Mouse (Mus musculus) bone marrow macrophage, adult 2 months (primary cell): Measurements from ENCODE around the gene Eif3d. TPM values are rescaled to one million over a fixed set of nuclear protein-coding genes. Genes with fewer than 3 reads are reported as not detected.
"Not testable (repeated sequence)": the region's sequence is repeated elsewhere in the genome, so short reads cannot be mapped to it uniquely, and the experiment has no call there.

Experiments
- H3K27ac ChIP-seq: 2 replicates; pipeline ENCODE4 v1.5.1; 2012; ENCODE audit warnings: low read depth, low read length; ENCODE audit not compliant: insufficient read depth
- H3K4me1 ChIP-seq: 2 replicates; pipeline ENCODE4 v1.6.1; 2012; ENCODE audit warnings: low read length; ENCODE audit not compliant: control insufficient read depth, insufficient read depth
- H3K4me3 ChIP-seq: 2 replicates; pipeline ENCODE4 v1.5.1; 2012; ENCODE audit warnings: mild to moderate bottlenecking, low read length, moderate library complexity; ENCODE audit not compliant: insufficient read depth
- CTCF ChIP-seq: IDR thresholded peaks from 2 replicates; pipeline ENCODE4 v1.5.1; 2012; ENCODE audit warnings: low read depth, mild to moderate bottlenecking, low read length, moderate library complexity
- POLR2A ChIP-seq: IDR thresholded peaks from 2 replicates; pipeline ENCODE4 v1.6.1; 2012; ENCODE audit warnings: mild to moderate bottlenecking, low read depth, low read length, borderline replicate concordance
- polyA plus RNA-seq: library from polyadenylated mRNA; stranded (reverse); fragments of >200 nt; gene quantifications from 2 replicates; pipeline ENCODE4 v1.2.4, GENCODE M21; 2012; ENCODE audit not compliant: missing spikeins, insufficient read depth, insufficient read length

Eif3d gene
- 82.5 and 87.7 TPM in 2 replicates for polyA plus RNA-seq

- peak within 1 kb of the TSS; percentile 92 for H3K4me3 ChIP-seq
- H3K27ac ChIP-seq: peak within 1 kb of the TSS; percentile 99
- H3K4me1 ChIP-seq: peaks cover 15% of the 10 kb centered on the region
- TF ChIP-seq POLR2A (no peak), CTCF (no peak)
These were observed at the start of gene Eif3d for GRCm38 (mm10) chr15:77970470-77971292. Gene Eif3d, minus strand, starts transcription at chr15:77970813.

GRCm38 (mm10) chr15:78014046-78014445 is 43.4 kb upstream of the Eif3d start:
- Histone ChIP-seq H3K4me3 (no peak overlapping the region), H3K27ac (no peak overlapping the region), H3K4me1 (no peaks in the 10 kb centered on the region)
- TF ChIP-seq POLR2A (no peak), CTCF (no peak)

- H3K4me1 ChIP-seq, H3K27ac ChIP-seq, H3K4me3 ChIP-seq: not testable (repeated sequence)
These were observed 37.6 kb upstream of the Eif3d start for GRCm38 (mm10) chr15:78008206-78008605.

GRCm38 (mm10) chr15:78003929-78004328 is 33.3 kb upstream of the Eif3d start:
- no peak overlapping the region for H3K4me3 ChIP-seq
- TF ChIP-seq POLR2A: no peak
- no peak for TF ChIP-seq CTCF
- no peaks in the 10 kb centered on the region for H3K4me1 ChIP-seq
- no peak overlapping the region for H3K27ac ChIP-seq

DNA sequence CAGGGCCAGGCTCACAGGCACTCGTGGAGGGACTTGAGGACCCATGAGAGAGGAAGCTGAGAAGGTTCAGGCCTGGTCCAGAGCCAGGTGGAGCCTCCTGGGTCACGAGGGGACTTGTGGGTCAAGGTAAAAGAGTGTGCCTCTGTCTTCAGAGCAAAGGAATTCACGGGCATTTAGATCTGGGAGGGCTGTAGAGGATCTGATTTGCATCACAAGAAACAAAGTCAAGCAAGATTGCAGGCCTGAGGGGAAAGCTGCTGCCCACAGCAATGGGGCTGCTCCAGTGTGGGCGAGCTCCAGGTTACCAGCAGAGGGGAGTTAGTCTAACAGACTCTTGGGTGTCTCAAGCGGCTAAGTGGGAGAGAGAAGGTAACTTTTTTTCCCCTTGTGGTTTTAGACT is 30.8 kb upstream of the Eif3d start:
- TF ChIP-seq CTCF (no peak), POLR2A (no peak)
- H3K4me3 ChIP-seq: no peak overlapping the region
- H3K4me1 ChIP-seq: no peaks in the 10 kb centered on the region
- H3K27ac ChIP-seq: no peak overlapping the region

GRCm38 (mm10) chr15:77988541-77988940 is 17.9 kb upstream of the Eif3d start:
- TF ChIP-seq CTCF: no peak
- TF ChIP-seq POLR2A: no peak
- no peaks in the 10 kb centered on the region for H3K4me1 ChIP-seq
- H3K4me3 ChIP-seq: no peak overlapping the region

GRCm38 (mm10) chr15:77983391-77983790 is 12.8 kb upstream of the Eif3d start:
- no peak overlapping the region for H3K27ac ChIP-seq
- TF ChIP-seq POLR2A: no peak
- TF ChIP-seq CTCF: no peak
- H3K4me1 ChIP-seq: no peaks in the 10 kb centered on the region
- H3K4me3 ChIP-seq: no peak overlapping the region

More at GRCm38 (mm10) chr15:77988541-77988940, 17.9 kb upstream of the Eif3d start:
- no peak overlapping the region for H3K27ac ChIP-seq

GRCm38 (mm10) chr15:77982195-77982939 is 11.8 kb upstream of the Eif3d start:
- H3K4me3 ChIP-seq: no peak overlapping the region

DNA sequence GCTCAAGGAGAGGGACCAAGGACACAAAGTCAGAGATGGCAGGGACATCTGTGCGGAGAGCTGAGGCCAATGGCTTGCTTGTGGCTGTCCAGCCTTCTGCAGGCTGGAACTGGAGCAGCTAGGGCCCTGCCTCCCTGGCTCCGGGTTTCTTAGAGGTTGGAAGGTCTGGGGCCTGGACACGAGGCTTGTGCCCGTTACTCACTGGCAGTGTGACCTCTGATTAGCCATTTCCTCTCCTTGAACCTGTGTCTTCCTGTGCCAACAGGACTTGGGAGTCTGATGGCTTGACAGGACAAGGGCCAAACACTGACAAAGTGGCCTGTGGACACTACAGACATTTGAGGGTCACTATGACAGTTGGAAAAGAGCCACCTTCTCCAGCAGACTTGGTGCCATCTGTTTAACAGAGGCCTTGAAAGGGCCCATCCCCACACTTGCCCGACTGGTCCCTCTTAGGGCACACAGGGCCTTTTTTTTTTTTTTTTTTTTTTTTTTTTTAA is 10.6 kb upstream of the Eif3d start:
- no peak for TF ChIP-seq CTCF
- TF ChIP-seq POLR2A: no peak
- H3K27ac ChIP-seq: no peak overlapping the region
- H3K4me1 ChIP-seq: no peaks in the 10 kb centered on the region
- no peak overlapping the region for H3K4me3 ChIP-seq

More at GRCm38 (mm10) chr15:77982195-77982939, 11.8 kb upstream of the Eif3d start:
- peak; percentile 73 for TF ChIP-seq CTCF
- no peak for TF ChIP-seq POLR2A
- Histone ChIP-seq H3K27ac (no peak overlapping the region), H3K4me1 (no peaks in the 10 kb centered on the region)

- H3K4me1 ChIP-seq: no peaks in the 10 kb centered on the region
- H3K4me3 ChIP-seq: no peak overlapping the region
- no peak overlapping the region for H3K27ac ChIP-seq
- TF ChIP-seq POLR2A: no peak
- TF ChIP-seq CTCF: no peak
These were observed 8.8 kb upstream of the Eif3d start for GRCm38 (mm10) chr15:77979427-77979865.

DNA sequence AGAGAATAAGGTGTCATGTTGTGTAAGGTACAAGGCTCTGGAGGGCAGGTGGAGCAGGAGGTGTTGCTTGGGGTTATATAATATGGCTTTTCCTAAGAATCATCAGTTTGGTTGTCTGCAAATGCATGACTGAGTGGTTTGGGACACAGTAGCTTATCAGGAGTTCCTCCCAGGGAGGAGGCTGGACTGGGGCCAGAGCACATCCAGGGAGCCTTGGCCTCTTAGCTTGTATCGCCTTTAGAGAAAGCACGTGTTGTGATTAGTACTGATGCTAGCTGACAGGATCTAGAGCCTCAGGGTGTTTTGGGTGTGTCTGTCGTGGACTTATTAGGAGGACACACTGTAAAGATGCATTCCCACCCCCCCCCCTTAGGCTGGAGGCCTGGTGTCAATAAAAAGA is 7.0 kb upstream of the Eif3d start:
- Histone ChIP-seq H3K4me1 (no peaks in the 10 kb centered on the region), H3K27ac (no peak overlapping the region), H3K4me3 (no peak overlapping the region)
- TF ChIP-seq POLR2A (no peak), CTCF (no peak)
